Mouse (Mus musculus) CD4-positive, CD25-positive, alpha-beta regulatory T cell, adult 2 months (primary cell): ENCODE data around the gene Dazl.
"Not testable (repeated sequence)": the region's sequence is repeated elsewhere in the genome, so short reads cannot be mapped to it uniquely, and the experiment has no call there.

Experiments
- DNase-seq: peaks from one replicate; pipeline ENCODE4 v3.0.0-alpha.2; 2012; ENCODE audit warnings: low read depth, low spot score

Dazl gene

GRCm38 (mm10) chr17:50291485-50292200 lies 1.8 kb downstream of the Dazl start:
- DNase-seq = peak; percentile 71

- DNase-seq = no peak
Observed at GRCm38 (mm10) chr17:50284845-50285244, 8.6 kb downstream of the Dazl start.

- DNase-seq = not testable (repeated sequence)
Observed at GRCm38 (mm10) chr17:50261615-50262014, 31.8 kb downstream of the Dazl start.

- DNase-seq = no peak
Observed at GRCm38 (mm10) chr17:50260856-50261255, 32.6 kb downstream of the Dazl start.

GRCm38 (mm10) chr17:50246605-50247004 lies 46.8 kb downstream of the Dazl start:
- no peak for DNase-seq

GRCm38 (mm10) chr17:50244675-50245074 lies 48.8 kb downstream of the Dazl start:
- DNase-seq = no peak

GRCm38 (mm10) chr17:50243326-50243725 lies 50.1 kb downstream of the Dazl start:
- no peak for DNase-seq

GRCm38 (mm10) chr17:50237818-50238610 lies 55.4 kb downstream of the Dazl start:
- peak; percentile 6 for DNase-seq

- DNase-seq = peak; percentile 87
Observed at GRCm38 (mm10) chr17:50237436-50237709, 56.1 kb downstream of the Dazl start.

- DNase-seq = no peak
Observed at GRCm38 (mm10) chr17:50236702-50237435, 56.6 kb downstream of the Dazl start.

GRCm38 (mm10) chr17:50235943-50236701 lies 57.3 kb downstream of the Dazl start:
- no peak for DNase-seq

- no peak for DNase-seq
Observed at GRCm38 (mm10) chr17:50233956-50234355, 59.5 kb downstream of the Dazl start.

- DNase-seq = no peak
Observed at GRCm38 (mm10) chr17:50232821-50233220, 60.6 kb downstream of the Dazl start.

GRCm38 (mm10) chr17:50231206-50231605 lies 62.2 kb downstream of the Dazl start:
- DNase-seq = no peak

- DNase-seq = no peak
Observed at GRCm38 (mm10) chr17:50229534-50229933, 63.9 kb downstream of the Dazl start.
